Mouse (Mus musculus) liver, embryonic 16.5 days (tissue): ENCODE results near the gene Psmd8. TPM values are rescaled to one million over a fixed set of nuclear protein-coding genes. Genes with fewer than 3 reads are reported as not detected.
"Not testable (repeated sequence)": the region's sequence is repeated elsewhere in the genome, so short reads cannot be mapped to it uniquely, and the experiment has no call there.

Source experiments
- ATAC-seq: fragments of 200-750 bp; cut with Nextera tagmentation; 2 replicates; pipeline ENCODE4 v1.8.0; 2017; ENCODE audit warnings: low read depth, mild to moderate bottlenecking, moderate number of reproducible peaks, moderate library complexity
- H3K27ac ChIP-seq: fragments of 300-500 bp; sonication (generic); 2 replicates; pipeline ENCODE4 v1.5.1; 2014; ENCODE audit warnings: mild to moderate bottlenecking, low read length
- H3K27me3 ChIP-seq: fragments of 300-500 bp; sonication (generic); 2 replicates; pipeline ENCODE4 v1.6.1; 2014; ENCODE audit warnings: low read depth, low read length, mixed read lengths; ENCODE audit not compliant: control insufficient read depth, insufficient read depth
- H3K36me3 ChIP-seq: fragments of 300-500 bp; sonication (generic); 2 replicates; pipeline ENCODE4 v1.6.1; 2014; ENCODE audit warnings: mild to moderate bottlenecking; ENCODE audit not compliant: control insufficient read depth, insufficient read depth
- H3K4me1 ChIP-seq: fragments of 300-500 bp; sonication (generic); 2 replicates; pipeline ENCODE4 v1.6.1; 2014; ENCODE audit warnings: low read depth, low read length, mixed read lengths; ENCODE audit not compliant: control insufficient read depth
- H3K4me2 ChIP-seq: fragments of 300-500 bp; sonication (generic); 2 replicates; pipeline ENCODE4 v1.6.1; 2014; ENCODE audit warnings: low read depth, low read length, mixed read lengths
- H3K4me3 ChIP-seq: fragments of 300-500 bp; sonication (generic); 2 replicates; pipeline ENCODE4 v1.5.1; 2014; ENCODE audit warnings: low read depth, mild to moderate bottlenecking, low read length
- H3K9ac ChIP-seq: fragments of 300-500 bp; sonication (generic); 2 replicates; pipeline ENCODE4 v1.6.1; 2014; ENCODE audit warnings: low read depth, low read length
- H3K9me3 ChIP-seq: fragments of 300-500 bp; sonication (generic); replicated peaks from 2 replicates; pipeline ENCODE4 v1.6.1; 2016; ENCODE audit warnings: low read length; ENCODE audit not compliant: control insufficient read depth
- WGBS: fragments of 180-500 bp; shearing (Covaris S2); extraction: QIAGEN DNeasy Blood & Tissue Kit; methylation state at CpG from one replicate; pipeline ENCODE4 v1.1.7; 2014; ENCODE audit not compliant: insufficient replicate concordance; 5-methylcytosine and 5-hydroxymethylcytosine counted together
- polyA plus RNA-seq: library from polyadenylated mRNA; unstranded; fragments of >200 nt; fragmentation: Nextera tagmentation; extraction: Ambion mirVana; gene quantifications from 2 replicates; pipeline ENCODE4 v1.2.1, GENCODE M21; 2015

Psmd8 gene
- polyA plus RNA-seq, 1 experiment from 2014 or later, result 106 TPM

GRCm38 (mm10) chr7:29212199-29212765 is 31.8 kb upstream of the Psmd8 start:
- no peak for ATAC-seq
- no peak overlapping the region for H3K9ac ChIP-seq
- peak overlapping the region; percentile 72 for H3K4me2 ChIP-seq
- peak overlapping the region; percentile 56 for H3K4me3 ChIP-seq
- H3K9me3 ChIP-seq, result no peaks in the 10 kb centered on the region; the same call in 1 of the 2 replicates
- H3K27me3 ChIP-seq, result no peaks in the 10 kb centered on the region
- peaks cover 10% of the 10 kb centered on the region for H3K4me1 ChIP-seq
- H3K27ac ChIP-seq, result peak overlapping the region; percentile 71
- no peaks in the 10 kb centered on the region for H3K36me3 ChIP-seq
- WGBS, result 16% methylated on average over 26 of the region's 26 CpGs

GRCm38 (mm10) chr7:29211415-29212198 is 31.1 kb upstream of the Psmd8 start:
- H3K36me3 ChIP-seq, result no peaks in the 10 kb centered on the region
- H3K4me1 ChIP-seq, result peaks cover 10% of the 10 kb centered on the region
- H3K27ac ChIP-seq, result peak overlapping the region; percentile 71
- H3K27me3 ChIP-seq, result no peaks in the 10 kb centered on the region
- H3K9me3 ChIP-seq, result no peaks in the 10 kb centered on the region; the same call in 1 of the 2 replicates
- H3K4me2 ChIP-seq, result peak overlapping the region; percentile 72
- 3% methylated on average over 34 of the region's 34 CpGs for WGBS
- peak; percentile 79 for ATAC-seq
- H3K9ac ChIP-seq, result 0 out of 2 replicates have a peak overlapping the region, but pooled peaks have one; percentile 16
- H3K4me3 ChIP-seq, result peak overlapping the region; percentile 56

GRCm38 (mm10) chr7:29211013-29211412 is 30.5 kb upstream of the Psmd8 start:
- WGBS, result 6% methylated on average over 15 of the region's 15 CpGs
- not testable (repeated sequence) for H3K27me3 ChIP-seq, H3K4me1 ChIP-seq, H3K36me3 ChIP-seq, H3K9me3 ChIP-seq, H3K9ac ChIP-seq
- ATAC-seq, result peak; percentile 61
- peak overlapping the region; percentile 71; the same call in 1 of the 2 replicates for H3K27ac ChIP-seq
- peak overlapping the region; percentile 72 for H3K4me2 ChIP-seq
- H3K4me3 ChIP-seq, result peak overlapping the region; percentile 56

DNA sequence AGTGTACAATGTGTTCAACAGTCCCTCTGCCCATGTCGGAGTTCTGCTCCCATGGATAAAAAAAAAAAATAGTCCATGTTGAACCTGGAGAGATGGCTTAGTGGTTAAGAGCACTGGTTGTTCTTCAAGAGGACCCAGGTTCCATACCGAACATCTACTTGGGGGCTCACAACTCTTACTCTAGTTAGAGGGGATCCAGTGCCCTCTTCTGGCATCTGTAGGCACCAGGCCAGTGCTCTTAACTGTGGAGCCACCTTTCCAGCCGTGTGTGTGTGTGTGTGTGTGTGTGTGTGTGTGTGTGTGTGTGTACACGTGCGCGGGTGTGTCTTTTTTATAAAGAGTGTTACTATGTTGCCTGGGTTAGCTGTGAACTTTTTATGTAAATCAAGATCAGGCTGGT is 22.1 kb upstream of the Psmd8 start:
- Histone ChIP-seq H3K9ac (no peak overlapping the region), H3K4me1 (no peaks in the 10 kb centered on the region), H3K4me3 (no peak overlapping the region), H3K36me3 (no peaks in the 10 kb centered on the region), H3K27ac (no peak overlapping the region), H3K9me3 (no peaks in the 10 kb centered on the region), H3K4me2 (no peak overlapping the region), H3K27me3 (no peaks in the 10 kb centered on the region)
- ATAC-seq, result no peak
- WGBS, result 58% methylated on average over 6 of the region's 6 CpGs

DNA sequence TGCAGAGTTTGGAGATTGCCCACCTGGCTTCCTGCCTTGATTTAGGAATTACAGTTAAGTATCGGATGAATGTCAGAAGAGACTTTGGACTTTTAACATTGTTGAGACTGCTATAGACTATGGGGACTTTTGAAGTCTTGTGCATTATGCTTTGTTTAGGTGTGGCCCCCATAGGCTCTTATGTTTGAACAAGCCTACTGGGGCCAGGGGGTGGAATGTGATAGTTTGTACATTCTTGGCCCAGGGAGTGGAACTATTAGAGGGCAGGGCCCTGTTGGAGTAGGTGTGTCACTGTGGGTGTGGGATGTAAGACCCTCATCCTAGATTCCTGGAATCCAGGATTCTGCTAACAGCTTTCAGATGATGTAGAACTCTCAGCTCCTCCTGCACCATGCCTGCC is 13.7 kb upstream of the Psmd8 start:
- not testable (repeated sequence) for H3K4me3 ChIP-seq, H3K27me3 ChIP-seq, H3K9ac ChIP-seq, H3K4me1 ChIP-seq, H3K9me3 ChIP-seq, H3K4me2 ChIP-seq, ATAC-seq, H3K36me3 ChIP-seq, H3K27ac ChIP-seq
- 50% methylated on average over 1 of the region's 1 CpGs for WGBS

GRCm38 (mm10) chr7:29181323-29181722 is 822 bp upstream of the Psmd8 start:
- 69% methylated on average over 4 of the region's 4 CpGs for WGBS
- not testable (repeated sequence) for H3K4me3 ChIP-seq, H3K9me3 ChIP-seq, H3K27ac ChIP-seq, H3K4me2 ChIP-seq, H3K36me3 ChIP-seq, ATAC-seq, H3K27me3 ChIP-seq, H3K9ac ChIP-seq
- H3K4me1 ChIP-seq, result peaks cover 16% of the 10 kb centered on the region

- peak overlapping the region; percentile 79 for H3K4me3 ChIP-seq
- H3K9ac ChIP-seq, result peak overlapping the region; percentile 51
- H3K27ac ChIP-seq, result peak overlapping the region; percentile 77
- peaks cover 9% of the 10 kb centered on the region for H3K36me3 ChIP-seq
- 44% methylated on average over 5 of the region's 5 CpGs for WGBS
- no peak for ATAC-seq
- no peaks in the 10 kb centered on the region for H3K9me3 ChIP-seq
- H3K4me1 ChIP-seq, result peaks cover 16% of the 10 kb centered on the region
- H3K4me2 ChIP-seq, result peak overlapping the region; percentile 86
- H3K27me3 ChIP-seq, result no peaks in the 10 kb centered on the region
These were observed 344 bp upstream of the Psmd8 start for GRCm38 (mm10) chr7:29180854-29181236.

DNA sequence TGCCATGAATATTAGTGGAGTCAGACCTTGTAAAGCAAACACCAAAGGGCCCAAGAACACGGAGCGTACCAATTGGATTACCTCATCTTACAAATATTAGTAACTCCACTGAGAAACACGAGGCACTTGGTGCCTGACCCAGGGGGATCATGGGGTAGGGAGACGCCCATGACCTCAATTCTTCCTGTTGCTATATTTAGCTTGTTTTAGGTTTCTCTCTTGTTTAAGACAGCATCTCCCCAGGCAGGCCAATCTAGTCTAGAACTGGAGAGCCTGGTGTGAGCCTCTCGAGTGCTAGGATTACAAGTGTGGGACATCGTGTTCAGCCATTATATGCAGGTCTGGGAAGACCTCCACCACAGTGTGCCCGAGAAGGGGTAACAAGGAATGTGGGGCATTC is 1.2 kb downstream of the Psmd8 start:
- Histone ChIP-seq H3K4me1 (peaks cover 16% of the 10 kb centered on the region), H3K4me3 (peak overlapping the region; percentile 79), H3K9ac (peak overlapping the region; percentile 80), H3K9me3 (no peaks in the 10 kb centered on the region), H3K4me2 (peak overlapping the region; percentile 80), H3K27me3 (no peaks in the 10 kb centered on the region), H3K36me3 (peaks cover 22% of the 10 kb centered on the region), H3K27ac (peak overlapping the region; percentile 45; the same call in 1 of the 2 replicates)
- WGBS, result 14% methylated on average over 7 of the region's 7 CpGs
- ATAC-seq, result no peak

DNA sequence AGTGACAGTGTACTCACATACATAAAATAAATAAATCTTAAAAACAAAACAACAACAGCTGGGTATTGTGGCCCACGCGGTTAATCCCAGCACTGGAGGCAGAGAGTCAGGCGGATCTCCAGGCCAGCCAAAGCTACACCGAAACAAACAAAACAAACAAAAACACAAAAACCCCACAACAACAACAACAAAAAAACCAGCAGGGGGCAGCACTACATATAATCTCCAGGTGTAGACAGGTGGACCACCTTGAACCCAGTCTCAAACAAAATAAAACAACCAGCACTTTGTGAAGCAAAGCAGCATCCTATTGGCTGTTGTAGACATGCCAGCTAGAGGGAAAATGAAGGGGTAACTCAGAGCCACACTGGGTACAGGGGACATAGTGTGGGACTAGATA is 2.4 kb downstream of the Psmd8 start:
- H3K4me1 ChIP-seq, result peaks cover 16% of the 10 kb centered on the region
- H3K27me3 ChIP-seq, result peaks cover 7% of the 10 kb centered on the region; the same call in 1 of the 2 replicates
- H3K36me3 ChIP-seq, result peaks cover 28% of the 10 kb centered on the region
- H3K27ac ChIP-seq, result no peak overlapping the region
- H3K4me3 ChIP-seq, result no peak overlapping the region
- H3K4me2 ChIP-seq, result no peak overlapping the region
- ATAC-seq, result no peak
- H3K9me3 ChIP-seq, result no peaks in the 10 kb centered on the region
- H3K9ac ChIP-seq, result no peak overlapping the region
- whole genome bisulfite sequencing, result 89% methylated on average over 4 of the region's 4 CpGs
